8 mouse cellular contexts compared by ENCODE assay signal in genomic region chr10:57847916-57848682, GRCm38 (mm10). TPM values are rescaled to one million over a fixed set of nuclear protein-coding genes. Genes with fewer than 3 reads are reported as not detected.
DNase-seq lines count a peak whose midpoint lies in the region; ATAC-seq lines count a peak whose summit lies in the region.
"Had no signal": no experiment of that assay in that cellular context is flagged by ENCODE, and none has a peak within 500 bp of the region (broad histone marks: within the 10 kb centered on the region; RNA-seq: fewer than 3 reads in every experiment).

No protein-coding gene starts in this region.

- H3K27ac ChIP-seq in embryonic facial prominence, embryonic 14.5 days (replicated peaks; ENCODE audit: low read depth, low read length), result no peak overlapping the region
- H3K27ac ChIP-seq in midbrain, embryonic 15.5 days, result no peak overlapping the region
- H3K27ac ChIP-seq: heart, embryonic 13.5 days had no signal

- no peaks in the 10 kb centered on the region for H3K27me3 ChIP-seq in embryonic facial prominence, embryonic 14.5 days (replicated peaks; ENCODE audit: control insufficient read depth, insufficient read depth, low read length)
- H3K27me3 ChIP-seq in midbrain, embryonic 15.5 days (replicated peaks), result no peaks in the 10 kb centered on the region

- peak; percentile 80 for ATAC-seq in activated CD4-positive, CD25-positive, alpha-beta regulatory T cell, adult 4 months
- ATAC-seq in embryonic facial prominence, embryonic 14.5 days (ENCODE audit: low read depth), result peak; percentile 50; the same call in 1 of the 2 replicates
- peak; percentile 92 for ATAC-seq in midbrain, embryonic 15.5 days (replicated peaks)

- H3K9me3 ChIP-seq in embryonic facial prominence, embryonic 14.5 days (ENCODE audit: control insufficient read depth, low read length), result no peaks in the 10 kb centered on the region
- no peaks in the 10 kb centered on the region for H3K9me3 ChIP-seq in midbrain, embryonic 15.5 days
- H3K9me3 ChIP-seq: heart, embryonic 13.5 days had no signal

- H3K4me2 ChIP-seq in embryonic facial prominence, embryonic 14.5 days (ENCODE audit: low read depth, low read length), result no peak overlapping the region
- H3K4me2 ChIP-seq in midbrain, embryonic 15.5 days, result no peak overlapping the region
- H3K4me2 ChIP-seq: heart, embryonic 13.5 days had no signal

- 55% methylated on average over 5 of the region's 6 CpGs for WGBS in embryonic facial prominence, embryonic 14.5 days
- WGBS in midbrain, embryonic 15.5 days, result 53% methylated on average over 5 of the region's 6 CpGs

- no peaks in the 10 kb centered on the region for H3K4me1 ChIP-seq in embryonic facial prominence, embryonic 14.5 days (ENCODE audit: control insufficient read depth, insufficient read depth, low read length)
- H3K4me1 ChIP-seq in midbrain, embryonic 15.5 days, result no peaks in the 10 kb centered on the region
- H3K4me1 ChIP-seq: heart, embryonic 13.5 days had no signal

- no peaks in the 10 kb centered on the region for H3K36me3 ChIP-seq in embryonic facial prominence, embryonic 14.5 days (ENCODE audit: control insufficient read depth, insufficient read depth, low read length)
- no peaks in the 10 kb centered on the region for H3K36me3 ChIP-seq in midbrain, embryonic 15.5 days (replicated peaks)
- H3K36me3 ChIP-seq: heart, embryonic 13.5 days had no signal

- H3K4me3 ChIP-seq in embryonic facial prominence, embryonic 14.5 days (ENCODE audit: low read depth, low read length), result no peak overlapping the region
- H3K4me3 ChIP-seq in midbrain, embryonic 15.5 days, result no peak overlapping the region
- H3K4me3 ChIP-seq: heart, embryonic 13.5 days had no signal

- no peak overlapping the region for H3K9ac ChIP-seq in embryonic facial prominence, embryonic 14.5 days (ENCODE audit: low read depth, low read length)
- H3K9ac ChIP-seq in midbrain, embryonic 15.5 days, result no peak overlapping the region
- H3K9ac ChIP-seq: heart, embryonic 13.5 days had no signal

- DNase-seq in right cerebral cortex, adult 2 months (ENCODE audit: low spot score in 2 of 2), result peak; percentile 38
- no peak for DNase-seq in right cerebral cortex, postnatal 14 days
- peak; percentile 63 for DNase-seq in embryonic facial prominence, embryonic 14.5 days (ENCODE audit: low spot score)
- peak; percentile 17 for DNase-seq in kidney, postnatal 14 days
- DNase-seq in urinary bladder, postnatal 4 days (ENCODE audit: low spot score in 2 of 2), result no peak

RNA-seq across cellular contexts. Expression of gene Smpdl3a, which starts 54.0 kb away (rescaled TPM):
- polyA plus RNA-seq in activated CD4-positive, CD25-positive, alpha-beta regulatory T cell, adult 4 months (2017; shearing (Covaris generic)), result 100 to 1,000 TPM; 146 TPM
- polyA plus RNA-seq in embryonic facial prominence, embryonic 14.5 days (2014; fragmentation: Nextera tagmentation; extraction: Ambion mirVana), result 22.0 and 28.8 TPM in 2 replicates
- 17.8 and 22.2 TPM in 2 replicates for polyA plus RNA-seq in midbrain, embryonic 15.5 days (2015; fragmentation: Nextera tagmentation; extraction: Ambion mirVana)

Comparison
In these comparisons a context has a peak if more than half of its experiments do, and no peak if none do; other contexts are left out.
1. DNase-seq: peak in right cerebral cortex, adult 2 months (2 of 2), embryonic facial prominence, embryonic 14.5 days (single experiment) and kidney, postnatal 14 days (single experiment); none in right cerebral cortex, postnatal 14 days (single experiment) and urinary bladder, postnatal 4 days (0 of 2).
2. Peak in every context shown above with its lines, with median percentiles within 50 percentile points of each other: ATAC-seq.